Mouse (Mus musculus) thymus, postnatal 4 days (tissue): ENCODE data around the gene Bora.

Experiments used
- DNase-seq: peaks from one replicate; pipeline ENCODE4 v3.0.0; 2021

The Bora gene

DNA sequence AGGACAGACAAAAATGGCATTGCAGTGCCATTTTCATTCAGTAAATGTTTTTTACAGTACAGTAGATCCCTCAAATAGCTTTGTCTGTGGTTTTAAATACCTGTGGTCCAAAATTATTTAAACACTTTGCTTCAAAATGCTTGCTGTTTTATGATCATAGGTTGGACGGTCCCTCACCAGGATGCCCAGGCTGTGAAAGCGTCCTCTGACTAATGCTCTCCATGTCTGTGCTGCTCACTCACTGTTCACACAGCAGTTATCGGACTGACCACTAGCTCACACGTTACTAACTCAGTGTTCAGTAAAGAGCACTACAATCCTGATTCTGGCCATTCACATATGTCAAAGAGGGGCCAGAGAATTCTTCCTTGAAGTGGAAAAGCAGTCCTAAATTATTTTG is 25.1 kb downstream of the Bora start:
- DNase-seq, result no peak

GRCm38 (mm10) chr14:99088947-99089346 is 42.9 kb downstream of the Bora start:
- DNase-seq, result no peak

GRCm38 (mm10) chr14:99099267-99099966 is 53.4 kb downstream of the Bora start, which contains the start of the genes Pibf1 and Dis3:
Gene Pibf1, plus strand, starts transcription at chr14:99099424.
Gene Dis3, minus strand, starts transcription at chr14:99099770.
- peak; percentile 99 for DNase-seq

DNA sequence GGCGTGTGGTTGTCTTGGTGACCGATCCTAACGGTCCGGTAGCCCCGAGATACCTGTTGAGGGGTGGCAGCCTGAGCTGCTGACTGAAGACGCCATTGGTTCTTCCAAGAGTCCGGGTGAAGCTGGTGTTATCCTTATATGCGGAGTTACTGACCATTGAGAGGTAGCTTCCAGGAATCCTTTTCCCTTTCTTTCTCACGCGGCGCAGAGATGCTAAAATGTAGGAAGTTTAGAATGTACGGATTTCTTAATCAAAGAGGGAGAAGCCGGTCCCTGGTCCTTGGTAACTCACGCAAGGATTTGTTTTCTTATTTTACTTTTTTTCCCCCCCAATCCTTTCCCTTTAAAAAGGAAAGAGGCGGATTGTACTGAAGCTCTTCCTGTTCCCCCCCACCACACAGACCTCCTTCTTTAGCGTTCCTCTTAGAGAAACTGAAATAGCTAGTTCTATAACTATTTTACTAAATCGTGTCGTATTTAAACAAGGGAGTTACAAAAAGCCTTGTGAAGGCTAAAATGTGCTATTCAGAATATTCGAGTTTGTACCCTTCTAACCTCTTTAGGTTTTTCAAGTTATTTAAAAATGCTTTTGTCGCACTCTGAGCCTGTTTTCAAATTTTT is 54.1 kb downstream of the Bora start:
- no peak for DNase-seq

DNA sequence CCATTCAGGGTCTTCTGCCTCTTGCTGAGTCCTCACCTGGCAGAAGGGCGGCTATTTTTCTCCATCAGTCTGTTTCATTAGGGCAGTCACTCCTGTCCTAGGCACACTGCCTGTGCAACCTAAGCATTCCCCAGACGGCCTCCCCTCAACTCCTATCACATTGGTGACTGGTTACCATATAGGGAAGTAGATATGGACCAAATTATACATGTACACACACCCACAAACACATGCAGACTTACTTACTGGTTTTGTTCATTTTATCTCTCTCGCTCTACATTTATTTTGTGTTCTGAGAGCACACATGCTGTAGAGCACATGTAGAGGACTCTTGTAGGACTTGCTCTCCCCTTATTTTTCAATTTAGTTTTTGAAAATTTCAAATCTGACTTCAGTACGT is 57.0 kb downstream of the Bora start:
- DNase-seq, result no peak

DNA sequence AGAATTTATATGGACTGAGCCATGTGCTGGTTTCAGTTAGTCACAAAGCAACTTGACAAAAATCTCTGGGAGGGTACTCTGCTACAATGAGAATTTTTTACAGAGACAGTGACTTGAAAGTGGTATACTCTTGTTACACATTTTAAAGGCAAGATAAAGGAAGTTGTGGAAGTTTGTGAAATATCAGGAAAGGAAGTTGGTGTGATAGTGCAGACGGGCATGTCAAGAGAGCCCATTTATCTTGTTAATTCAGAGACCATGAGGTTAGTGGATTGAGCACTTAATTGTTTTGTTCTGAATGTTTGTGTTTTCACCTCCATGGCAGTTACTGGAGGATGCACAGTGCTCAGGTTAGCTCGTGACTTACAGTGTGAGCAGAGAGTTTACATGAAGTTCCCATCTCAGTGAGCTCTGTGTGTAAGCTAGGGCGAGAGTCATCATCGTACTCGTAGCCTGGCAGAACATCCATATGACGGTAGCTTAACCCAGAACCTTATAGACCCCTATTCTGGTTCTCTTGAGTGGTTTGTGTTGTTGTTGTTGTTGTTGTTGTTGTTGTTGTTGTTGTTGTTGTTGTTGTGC is 58.6 kb downstream of the Bora start:
- DNase-seq, result no peak

- no peak for DNase-seq
Measured at GRCm38 (mm10) chr14:99106671-99107070, 60.6 kb downstream of the Bora start.

DNA sequence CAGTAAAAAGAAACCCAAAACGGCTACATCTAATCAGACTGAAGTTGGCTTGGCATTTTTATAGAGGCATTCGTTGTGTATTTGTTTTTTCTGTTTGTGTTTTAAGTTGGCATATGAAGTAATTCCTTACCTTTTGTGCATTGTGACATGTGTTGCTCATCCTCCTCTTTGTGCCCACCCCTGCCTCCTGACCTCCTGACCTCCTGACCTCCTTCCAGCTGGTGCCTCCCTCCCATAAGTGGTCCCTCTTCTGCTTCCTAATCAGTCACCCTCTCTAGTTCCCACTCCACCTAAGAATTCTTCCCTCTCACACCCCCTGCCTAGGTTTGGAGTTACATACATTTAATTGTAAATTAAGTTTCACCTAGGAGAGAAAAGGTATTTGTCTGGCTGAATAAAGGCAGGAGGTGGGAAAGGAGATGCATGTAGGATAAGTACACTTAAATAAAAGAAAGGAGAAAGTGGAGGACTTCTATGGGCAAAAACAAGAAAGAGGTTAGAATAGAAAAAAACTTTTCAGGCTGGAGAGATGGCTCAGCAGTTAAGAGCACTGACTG is 61.7 kb downstream of the Bora start:
- DNase-seq, result no peak

GRCm38 (mm10) chr14:99108762-99109161 is 62.7 kb downstream of the Bora start:
- DNase-seq, result no peak

DNA sequence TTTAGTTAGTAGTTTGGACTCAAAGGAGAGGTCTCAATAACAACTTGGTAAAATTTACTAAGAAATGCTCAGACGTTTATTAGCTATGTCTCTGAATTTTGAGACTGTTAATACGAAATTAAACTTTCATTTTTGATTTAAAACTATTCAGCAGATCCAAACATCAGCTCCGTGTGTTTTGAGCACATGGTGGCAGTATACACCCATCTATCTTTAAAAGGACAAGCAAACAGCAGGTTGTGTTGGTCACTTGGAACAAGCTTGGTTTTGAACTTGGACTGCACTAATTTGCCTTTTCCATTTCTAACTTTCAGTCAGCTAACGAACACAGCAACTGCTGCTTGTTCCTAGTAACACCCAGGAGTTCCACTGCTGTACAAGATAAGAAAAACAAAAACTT is 71.6 kb downstream of the Bora start:
- DNase-seq, result no peak

DNA sequence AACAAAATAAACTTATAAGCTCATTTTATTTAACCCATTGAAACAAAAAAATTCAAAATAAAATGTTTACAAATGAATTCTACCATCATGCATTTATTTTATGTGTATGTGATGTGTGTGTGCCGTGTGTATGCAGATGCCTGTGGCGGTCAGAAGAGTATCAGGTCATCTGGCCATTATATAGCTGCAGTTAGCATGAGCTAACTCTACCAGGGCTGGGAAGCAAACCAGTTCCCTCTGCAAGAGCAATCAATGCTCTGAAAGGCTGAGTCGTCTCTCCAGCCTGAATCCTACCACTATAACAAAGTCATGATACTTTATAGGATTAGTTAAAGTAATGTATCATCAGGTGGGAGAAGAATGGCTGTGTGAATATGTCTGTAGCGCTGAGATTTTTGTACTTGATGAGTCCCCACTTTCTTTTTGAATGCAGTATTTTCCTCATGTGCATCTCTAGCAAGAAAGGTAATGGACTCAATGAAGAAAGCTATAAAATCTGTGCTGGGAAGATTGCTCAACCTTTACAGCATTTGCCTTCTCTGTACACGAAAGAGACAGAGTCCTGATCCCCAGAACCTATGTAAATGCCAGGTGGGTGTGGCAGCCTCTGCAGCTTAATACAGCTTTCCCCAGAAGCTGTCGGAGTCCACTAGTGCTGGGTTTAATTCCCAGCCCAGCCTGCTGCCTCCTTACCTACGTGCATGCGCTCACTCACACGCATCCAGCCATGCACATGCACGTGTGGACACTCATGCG is 75.7 kb downstream of the Bora start:
- no peak for DNase-seq

DNA sequence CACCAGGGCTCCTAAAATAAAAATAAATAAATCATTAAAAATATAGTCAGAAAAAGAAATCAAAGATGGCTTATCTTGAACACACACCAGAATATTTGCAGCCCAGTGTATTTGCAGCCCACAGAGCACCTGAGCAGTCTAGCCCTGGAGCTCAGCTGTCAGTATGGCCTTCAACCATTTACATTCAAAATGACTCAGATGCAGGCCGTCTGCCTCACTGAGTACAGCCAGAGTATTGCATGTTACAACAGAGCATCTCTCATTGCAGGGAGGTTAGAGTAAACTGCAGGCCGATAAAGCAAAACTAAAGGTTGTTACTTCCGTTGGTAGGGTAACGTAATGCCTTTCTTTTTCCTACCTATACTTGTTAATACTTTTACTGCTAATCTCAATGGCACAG is 78.1 kb downstream of the Bora start:
- DNase-seq, result no peak
